Mouse (Mus musculus) lung, embryonic 14.5 days (tissue): ENCODE measurements at regions not wholly inside any gene's neighbourhood (a gene's known extent, or its start where the extent isn't known, plus 50 kb on each side); places are given as distances from the start of the nearest gene placed in this dataset.

ENCODE experiments used
- ATAC-seq: fragments of 200-750 bp; cut with Nextera tagmentation; 2 replicates; pipeline ENCODE4 v1.8.0; 2017; ENCODE audit warnings: mild to moderate bottlenecking, moderate TSS enrichment, moderate library complexity; ENCODE audit not compliant: insufficient read depth
- DNase-seq: peaks from one replicate; pipeline ENCODE4 v3.0.0-alpha.2; 2015
- H3K27ac ChIP-seq: fragments of 300-500 bp; sonication (generic); 2 replicates; pipeline ENCODE4 v1.5.1; 2014; ENCODE audit warnings: low read depth, mild to moderate bottlenecking, moderate library complexity
- H3K27me3 ChIP-seq: fragments of 300-500 bp; sonication (generic); 2 replicates; pipeline ENCODE4 v1.6.1; 2014; ENCODE audit warnings: low read length, control low read depth; ENCODE audit not compliant: insufficient read depth
- H3K36me3 ChIP-seq: fragments of 300-500 bp; sonication (generic); 2 replicates; pipeline ENCODE4 v1.6.1; 2014; ENCODE audit warnings: control low read depth; ENCODE audit not compliant: insufficient read depth
- H3K4me1 ChIP-seq: fragments of 300-500 bp; sonication (generic); 2 replicates; pipeline ENCODE4 v1.6.1; 2014; ENCODE audit warnings: antibody characterized with exemption, control low read depth; ENCODE audit not compliant: insufficient read depth
- H3K4me2 ChIP-seq: fragments of 300-500 bp; sonication (generic); 2 replicates; pipeline ENCODE4 v1.6.1; 2014; ENCODE audit warnings: mild to moderate bottlenecking
- H3K4me3 ChIP-seq: fragments of 300-500 bp; sonication (generic); 2 replicates; pipeline ENCODE4 v1.5.1; 2014; ENCODE audit warnings: low read depth, low read length
- H3K9ac ChIP-seq: fragments of 300-500 bp; sonication (generic); 2 replicates; pipeline ENCODE4 v1.6.1; 2014
- H3K9me3 ChIP-seq: fragments of 300-500 bp; sonication (generic); 2 replicates; pipeline ENCODE4 v1.6.1; 2016; ENCODE audit warnings: low read depth, low read length, control low read depth
- CTCF ChIP-seq: IDR thresholded peaks from 2 replicates; pipeline ENCODE4 v1.5.1; 2016; ENCODE audit warnings: antibody characterized with exemption, low read depth
- WGBS: fragments of 180-500 bp; shearing (Covaris S2); extraction: QIAGEN DNeasy Blood & Tissue Kit; methylation state at CpG from one replicate; pipeline ENCODE4 v1.1.7; 2014; 5-methylcytosine and 5-hydroxymethylcytosine counted together

DNA sequence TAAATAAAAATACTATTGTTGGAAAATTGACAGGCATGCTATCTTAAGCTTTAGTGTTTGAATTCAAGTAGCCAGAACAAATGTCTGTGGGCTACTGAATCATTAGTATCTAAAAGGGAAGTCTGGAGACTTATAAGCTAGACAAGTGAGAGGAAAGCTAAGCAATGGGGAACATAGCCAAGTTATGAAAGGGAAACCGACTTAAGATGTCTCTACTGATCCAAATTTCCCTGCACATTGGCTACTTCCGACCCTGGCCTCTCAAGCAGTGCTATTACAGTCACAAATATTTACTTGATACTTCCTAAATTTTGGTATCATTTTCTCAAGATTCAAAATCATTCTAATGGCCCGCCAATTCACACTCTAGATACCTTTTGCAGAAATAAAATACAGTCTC, 65.4 kb upstream of the Rps6ka3 start:
- TF ChIP-seq CTCF, result no peak
- no peaks in the 10 kb centered on the region for H3K36me3 ChIP-seq
- no peak overlapping the region for H3K4me2 ChIP-seq
- H3K27me3 ChIP-seq, result no peaks in the 10 kb centered on the region
- H3K27ac ChIP-seq, result no peak overlapping the region
- no peak overlapping the region for H3K9ac ChIP-seq
- no peaks in the 10 kb centered on the region for H3K9me3 ChIP-seq
- no peaks in the 10 kb centered on the region for H3K4me1 ChIP-seq
- DNase-seq, result no peak
- no peak overlapping the region for H3K4me3 ChIP-seq
- 71% methylated on average over 3 of the region's 3 CpGs for WGBS
- ATAC-seq, result no peak

GRCm38 (mm10) chrX:159145212-159145611, 64.9 kb upstream of the Rps6ka3 start:
- H3K4me1 ChIP-seq, result no peaks in the 10 kb centered on the region
- no peaks in the 10 kb centered on the region for H3K9me3 ChIP-seq
- H3K27ac ChIP-seq, result no peak overlapping the region
- H3K4me2 ChIP-seq, result no peak overlapping the region
- no peaks in the 10 kb centered on the region for H3K27me3 ChIP-seq
- no peak overlapping the region for H3K9ac ChIP-seq
- no peak overlapping the region for H3K4me3 ChIP-seq
- DNase-seq, result peak; percentile 8
- no peak for TF ChIP-seq CTCF
- 45% methylated on average over 4 of the region's 4 CpGs for WGBS
- ATAC-seq, result no peak
- H3K36me3 ChIP-seq, result no peaks in the 10 kb centered on the region

DNA sequence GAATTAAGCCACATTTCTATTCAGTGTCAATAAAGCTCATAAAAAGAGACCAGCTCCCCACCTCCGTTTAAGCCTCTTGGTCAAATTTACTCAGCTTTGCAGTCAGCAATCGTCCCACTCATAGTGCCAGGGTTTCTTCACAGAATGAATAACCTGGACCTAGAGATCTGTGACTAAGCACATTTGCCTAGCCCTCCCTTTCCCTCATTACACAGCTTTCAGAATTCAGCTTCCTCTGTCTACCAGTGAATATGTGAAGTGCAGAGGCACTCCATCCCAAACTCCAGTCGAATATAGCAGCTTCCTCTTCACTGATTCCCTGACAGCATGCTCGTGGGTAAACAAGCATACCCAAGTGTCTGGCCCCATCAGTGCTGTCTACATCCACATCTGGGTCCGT, 54.3 kb upstream of the Rps6ka3 start:
- ATAC-seq, result peak; percentile 38; the same call in 1 of the 2 replicates
- Histone ChIP-seq H3K9ac (no peak overlapping the region), H3K27ac (no peak overlapping the region), H3K9me3 (no peaks in the 10 kb centered on the region), H3K27me3 (no peaks in the 10 kb centered on the region), H3K4me1 (no peaks in the 10 kb centered on the region), H3K4me3 (no peak overlapping the region), H3K4me2 (no peak overlapping the region), H3K36me3 (no peaks in the 10 kb centered on the region)
- WGBS, result 55% methylated on average over 5 of the region's 5 CpGs
- TF ChIP-seq CTCF, result no peak
- peak; percentile 5 for DNase-seq

GRCm38 (mm10) chrX:159156976-159157375, 53.1 kb upstream of the Rps6ka3 start:
- WGBS, result 42% methylated on average over 4 of the region's 4 CpGs
- peak; percentile 18 for DNase-seq
- no peaks in the 10 kb centered on the region for H3K27me3 ChIP-seq
- no peak overlapping the region for H3K4me2 ChIP-seq
- no peaks in the 10 kb centered on the region for H3K4me1 ChIP-seq
- ATAC-seq, result peak; percentile 47; the same call in 1 of the 2 replicates
- no peaks in the 10 kb centered on the region for H3K9me3 ChIP-seq
- no peak overlapping the region for H3K27ac ChIP-seq
- no peak overlapping the region for H3K9ac ChIP-seq
- H3K4me3 ChIP-seq, result no peak overlapping the region
- H3K36me3 ChIP-seq, result no peaks in the 10 kb centered on the region
- no peak for TF ChIP-seq CTCF

DNA sequence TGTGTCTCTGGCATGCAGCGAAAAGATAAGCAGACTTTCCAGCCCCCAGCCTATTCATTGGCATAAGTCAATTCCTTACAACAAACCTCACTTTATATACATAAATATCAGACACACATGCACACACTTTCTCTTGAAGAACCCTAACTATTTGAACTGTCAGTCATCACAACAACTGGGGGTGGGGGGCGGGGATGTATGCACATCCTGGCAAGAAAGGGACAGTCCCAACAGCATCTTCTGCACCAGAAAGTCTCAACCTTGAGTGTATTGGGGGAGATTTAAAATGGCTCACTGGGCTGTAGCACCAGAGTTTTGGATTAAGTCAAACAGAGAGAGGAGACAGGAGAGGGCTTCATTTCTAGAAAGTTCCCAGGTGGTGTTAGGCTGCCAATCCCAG, 50.4 kb upstream of the Rps6ka3 start:
- no peaks in the 10 kb centered on the region for H3K9me3 ChIP-seq
- no peak overlapping the region for H3K9ac ChIP-seq
- DNase-seq, result no peak
- no peak overlapping the region for H3K4me3 ChIP-seq
- H3K27ac ChIP-seq, result no peak overlapping the region
- H3K4me1 ChIP-seq, result no peaks in the 10 kb centered on the region
- ATAC-seq, result no peak
- 81% methylated on average over 2 of the region's 2 CpGs for WGBS
- no peaks in the 10 kb centered on the region for H3K36me3 ChIP-seq
- no peaks in the 10 kb centered on the region for H3K27me3 ChIP-seq
- no peak overlapping the region for H3K4me2 ChIP-seq
- no peak for TF ChIP-seq CTCF
